In the genomic region with DNA sequence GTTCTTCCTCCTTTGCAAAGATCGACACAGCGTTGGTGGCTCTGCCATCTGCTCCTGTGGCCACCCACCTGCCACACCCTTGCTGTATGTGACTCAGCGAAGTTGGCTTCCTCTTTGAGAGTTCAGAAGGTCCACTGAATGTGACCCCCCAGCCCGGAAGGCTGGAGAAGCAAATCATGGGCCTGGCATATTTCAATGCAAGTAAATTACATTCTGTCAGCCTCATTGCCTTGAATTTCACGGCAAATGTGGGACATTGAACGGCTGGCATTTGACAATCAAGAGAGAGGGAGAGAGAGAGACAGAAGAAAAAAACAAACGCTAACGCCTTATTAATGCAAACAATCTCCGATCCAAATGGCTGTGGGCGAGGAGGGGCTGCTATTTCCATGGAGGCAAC, we compare ENCODE assay signal across 8 mouse cellular contexts. TPM values are rescaled to one million over a fixed set of nuclear protein-coding genes. Genes with fewer than 3 reads are reported as not detected.
DNase-seq lines count a peak whose midpoint lies in the region; ATAC-seq and TF ChIP-seq lines count a peak whose summit lies in the region.
"Had no signal": no experiment of that assay in that cellular context is flagged by ENCODE, and none has a peak within 500 bp of the region (broad histone marks: within the 10 kb centered on the region; RNA-seq: fewer than 3 reads in every experiment).

No protein-coding gene starts in this region.

- H3K9ac ChIP-seq in liver, embryonic 12.5 days: no peak overlapping the region
- no peak overlapping the region for H3K9ac ChIP-seq in liver, postnatal 0 days (replicated peaks)
- H3K9ac ChIP-seq in embryonic facial prominence, embryonic 12.5 days: no peak overlapping the region
- H3K9ac ChIP-seq: stomach, embryonic 15.5 days had no signal

- no peak overlapping the region for H3K27ac ChIP-seq in liver, embryonic 12.5 days
- H3K27ac ChIP-seq in liver, postnatal 0 days (ENCODE audit: low read depth): no peak overlapping the region
- H3K27ac ChIP-seq in embryonic facial prominence, embryonic 12.5 days: 0 out of 2 replicates have a peak overlapping the region, but pooled peaks have one; percentile 50
- H3K27ac ChIP-seq: stomach, embryonic 15.5 days had no signal

- no peaks in the 10 kb centered on the region for H3K27me3 ChIP-seq in liver, embryonic 12.5 days (replicated peaks)
- H3K27me3 ChIP-seq in liver, postnatal 0 days (ENCODE audit: insufficient read depth, low read length): no peaks in the 10 kb centered on the region
- H3K27me3 ChIP-seq in embryonic facial prominence, embryonic 12.5 days: no peaks in the 10 kb centered on the region
- H3K27me3 ChIP-seq: stomach, embryonic 15.5 days had no signal

- no peaks in the 10 kb centered on the region for H3K36me3 ChIP-seq in liver, embryonic 12.5 days
- no peaks in the 10 kb centered on the region for H3K36me3 ChIP-seq in liver, postnatal 0 days (replicated peaks; ENCODE audit: insufficient read depth, low read length)
- H3K36me3 ChIP-seq in embryonic facial prominence, embryonic 12.5 days: no peaks in the 10 kb centered on the region
- H3K36me3 ChIP-seq: stomach, embryonic 15.5 days had no signal

- H3K4me2 ChIP-seq in liver, embryonic 12.5 days: no peak overlapping the region
- H3K4me2 ChIP-seq in liver, postnatal 0 days (ENCODE audit: low read depth, low read length): no peak overlapping the region
- no peak overlapping the region for H3K4me2 ChIP-seq in embryonic facial prominence, embryonic 12.5 days (replicated peaks)
- H3K4me2 ChIP-seq: stomach, embryonic 15.5 days had no signal

- ATAC-seq in liver, embryonic 12.5 days: peak; percentile 58; the same call in 1 of the 2 replicates
- ATAC-seq in liver, postnatal 0 days: no peak
- no peak for ATAC-seq in embryonic facial prominence, embryonic 12.5 days (ENCODE audit: insufficient number of reproducible peaks, insufficient read depth, low FRiP score, low TSS enrichment)

- WGBS in liver, embryonic 12.5 days (ENCODE audit: insufficient replicate concordance): 42% methylated on average over 10 of the region's 10 CpGs
- WGBS in liver, postnatal 0 days (ENCODE audit: insufficient replicate concordance): 37% methylated on average over 10 of the region's 10 CpGs
- WGBS in embryonic facial prominence, embryonic 12.5 days: 40% methylated on average over 10 of the region's 10 CpGs

- intact Hi-C loops in left cerebral cortex, postnatal 4 days (cut with DNase I): no loop called here

- H3K9me3 ChIP-seq in liver, embryonic 12.5 days (replicated peaks): no peaks in the 10 kb centered on the region
- no peaks in the 10 kb centered on the region for H3K9me3 ChIP-seq in liver, postnatal 0 days (ENCODE audit: low read length)
- no peaks in the 10 kb centered on the region for H3K9me3 ChIP-seq in embryonic facial prominence, embryonic 12.5 days
- H3K9me3 ChIP-seq: stomach, embryonic 15.5 days had no signal

- TF ChIP-seq EP300 in liver, postnatal 0 days (IDR thresholded peaks at IDR 0.05; ENCODE audit: low read depth): no peak

- no peak overlapping the region for H3K4me3 ChIP-seq in liver, embryonic 12.5 days
- no peak overlapping the region for H3K4me3 ChIP-seq in liver, postnatal 0 days (ENCODE audit: low read depth, low read length)
- H3K4me3 ChIP-seq in embryonic facial prominence, embryonic 12.5 days: no peak overlapping the region
- H3K4me3 ChIP-seq: stomach, embryonic 15.5 days had no signal

- no peak for DNase-seq in liver, postnatal 0 days
- DNase-seq in c-Kit-positive CD71-positive TER-119-positive erythroid progenitor cells, embryonic 14.5 days (ENCODE audit: low spot score): peak; percentile 1
- DNase-seq in left cerebral cortex, postnatal 4 days: peak; percentile 34
- DNase-seq in lung, postnatal 10 days: no peak
- no peak for DNase-seq in kidney, postnatal 36 days

- no peak for TF ChIP-seq CTCF in liver, postnatal 0 days (IDR thresholded peaks at IDR 0.05; ENCODE audit: low read depth)

- no peaks in the 10 kb centered on the region for H3K4me1 ChIP-seq in liver, embryonic 12.5 days
- no peaks in the 10 kb centered on the region for H3K4me1 ChIP-seq in liver, postnatal 0 days (ENCODE audit: insufficient read depth)
- H3K4me1 ChIP-seq in embryonic facial prominence, embryonic 12.5 days: peaks cover 11% of the 10 kb centered on the region

RNA-seq across cellular contexts. Expression of a gene that starts 38.2 kb away (rescaled TPM):
- 2.3 and 2.4 TPM in 2 replicates for polyA plus RNA-seq in liver, embryonic 12.5 days (2016; fragmentation: Nextera tagmentation; extraction: Ambion mirVana)
- polyA plus RNA-seq in liver, postnatal 0 days (2015; fragmentation: Nextera tagmentation; extraction: Ambion mirVana): 0.97 and 1.2 TPM in 2 replicates
- 38.5 and 43.1 TPM in 2 replicates for polyA plus RNA-seq in embryonic facial prominence, embryonic 12.5 days (2016; fragmentation: Nextera tagmentation; extraction: Ambion mirVana)
- total RNA-seq in left cerebral cortex, postnatal 4 days (2021): 1 to 10 TPM; 5.0 to 5.7 TPM

Comparison
In these comparisons a context has a peak if more than half of its experiments do, and no peak if none do; other contexts are left out.
1. DNase-seq: peak in c-Kit-positive CD71-positive TER-119-positive erythroid progenitor cells, embryonic 14.5 days (single experiment) and left cerebral cortex, postnatal 4 days (single experiment); none in liver, postnatal 0 days (single experiment), lung, postnatal 10 days (single experiment) and kidney, postnatal 36 days (0 of 2).
2. RNA of a gene that starts 38.2 kb away (polyA plus RNA-seq): 38.5 to 43.1 TPM in embryonic facial prominence, embryonic 12.5 days; 2.3 to 2.4 TPM in liver, embryonic 12.5 days and 0.97 to 1.2 TPM in liver, postnatal 0 days; every median in the first group is over 10 times any median in the second.